Mouse (Mus musculus): ENCODE results near the gene Mpzl3.

DNA sequence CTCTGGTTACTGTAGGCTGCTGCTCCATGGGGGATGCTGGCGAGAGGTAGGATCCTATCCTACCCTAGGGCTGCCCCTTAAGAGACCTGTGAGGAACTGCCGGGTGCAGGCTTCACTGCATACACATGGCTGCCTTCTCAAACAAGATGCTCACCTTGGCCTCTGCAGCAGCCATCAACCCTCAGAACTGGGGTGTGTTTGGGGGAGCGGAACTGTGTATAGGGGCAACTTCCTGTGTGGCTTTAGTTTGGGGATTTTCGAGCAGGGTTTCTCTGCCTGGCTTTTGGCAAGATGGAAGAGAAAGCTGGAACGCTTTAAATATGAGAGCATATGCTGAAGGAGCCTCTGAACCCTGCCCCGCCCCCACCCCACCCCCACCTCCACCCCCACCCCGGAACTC lies 72.0 kb downstream of the Mpzl3 start:
- no peak for TF ChIP-seq EP300 (IDR thresholded peaks at IDR 0.05; ENCODE audit: low read depth)
- no peak for TF ChIP-seq CTCF (IDR thresholded peaks at IDR 0.05; ENCODE audit: low read depth)
